Mouse (Mus musculus) limb, embryonic 14.5 days (tissue): ENCODE data around the gene Ifi27l2b. TPM values are rescaled to one million over a fixed set of nuclear protein-coding genes. Genes with fewer than 3 reads are reported as not detected.
"Not testable (repeated sequence)": the region's sequence is repeated elsewhere in the genome, so short reads cannot be mapped to it uniquely, and the experiment has no call there.

Experiments
- ATAC-seq: fragments of 200-750 bp; cut with Nextera tagmentation; 2 replicates; pipeline ENCODE4 v1.8.0; 2017; ENCODE audit warnings: low read depth, moderate number of reproducible peaks, moderate TSS enrichment; ENCODE audit not compliant: low FRiP score
- DNase-seq: peaks from one replicate; pipeline ENCODE4 v3.0.0-alpha.2; 2015; ENCODE audit warnings: low spot score
- H3K27ac ChIP-seq: fragments of 300-500 bp; sonication (generic); replicated peaks from 2 replicates; pipeline ENCODE4 v1.5.1; 2014; ENCODE audit warnings: low read depth, mild to moderate bottlenecking, low read length, moderate library complexity, mixed read lengths
- H3K27me3 ChIP-seq: fragments of 300-500 bp; sonication (generic); 2 replicates; pipeline ENCODE4 v1.6.1; 2014; ENCODE audit warnings: low read length, mixed read lengths; ENCODE audit not compliant: control insufficient read depth, insufficient read depth
- H3K36me3 ChIP-seq: fragments of 300-500 bp; sonication (generic); 2 replicates; pipeline ENCODE4 v1.6.1; 2014; ENCODE audit warnings: mild to moderate bottlenecking, low read length, moderate library complexity, mixed read lengths; ENCODE audit not compliant: control insufficient read depth, insufficient read depth
- H3K4me1 ChIP-seq: fragments of 300-500 bp; sonication (generic); 2 replicates; pipeline ENCODE4 v1.6.1; 2014; ENCODE audit warnings: antibody characterized with exemption, low read length, mixed read lengths; ENCODE audit not compliant: control insufficient read depth, insufficient read depth
- H3K4me2 ChIP-seq: fragments of 300-500 bp; sonication (generic); replicated peaks from 2 replicates; pipeline ENCODE4 v1.6.1; 2014; ENCODE audit warnings: low read depth, mild to moderate bottlenecking, low read length, moderate library complexity; ENCODE audit not compliant: severe bottlenecking
- H3K4me3 ChIP-seq: fragments of 300-500 bp; sonication (generic); replicated peaks from 2 replicates; pipeline ENCODE4 v1.5.1; 2014; ENCODE audit warnings: low read length
- H3K9ac ChIP-seq: fragments of 300-500 bp; sonication (generic); 2 replicates; pipeline ENCODE4 v1.6.1; 2014; ENCODE audit warnings: mild to moderate bottlenecking, low read depth, low read length, moderate library complexity; ENCODE audit not compliant: severe bottlenecking
- H3K9me3 ChIP-seq: fragments of 300-500 bp; sonication (generic); 2 replicates; pipeline ENCODE4 v1.6.1; 2016; ENCODE audit warnings: low read length; ENCODE audit not compliant: control insufficient read depth
- POLR2A ChIP-seq: fragments of 200-500 bp; IDR thresholded peaks from 2 replicates; pipeline ENCODE4 v1.8.0; 2012; ENCODE audit warnings: inconsistent platforms, mild to moderate bottlenecking, moderate library complexity, borderline replicate concordance; ENCODE audit not compliant: insufficient read depth, insufficient read length; ENCODE audit errors: extremely low read depth
- WGBS: fragments of 180-500 bp; shearing (Covaris S2); extraction: QIAGEN DNeasy Blood & Tissue Kit; methylation state at CpG from one replicate; pipeline ENCODE4 v1.1.7; 2014; 5-methylcytosine and 5-hydroxymethylcytosine counted together
- polyA plus RNA-seq, 2 experiments: library from polyadenylated mRNA; depleted of rRNA in 1 of 2; stranded (reverse) in 1 of 2; unstranded in 1 of 2; fragments of >200 nt; fragmentation: Nextera tagmentation in 1 of 2; extraction: Ambion mirVana in 1 of 2; gene quantifications; 2 replicates each; pipeline versions ENCODE4 v1.2.1 to v1.2.3; 2012 to 2014

The Ifi27l2b gene
- polyA plus RNA-seq, 2 experiments: not detected

DNA sequence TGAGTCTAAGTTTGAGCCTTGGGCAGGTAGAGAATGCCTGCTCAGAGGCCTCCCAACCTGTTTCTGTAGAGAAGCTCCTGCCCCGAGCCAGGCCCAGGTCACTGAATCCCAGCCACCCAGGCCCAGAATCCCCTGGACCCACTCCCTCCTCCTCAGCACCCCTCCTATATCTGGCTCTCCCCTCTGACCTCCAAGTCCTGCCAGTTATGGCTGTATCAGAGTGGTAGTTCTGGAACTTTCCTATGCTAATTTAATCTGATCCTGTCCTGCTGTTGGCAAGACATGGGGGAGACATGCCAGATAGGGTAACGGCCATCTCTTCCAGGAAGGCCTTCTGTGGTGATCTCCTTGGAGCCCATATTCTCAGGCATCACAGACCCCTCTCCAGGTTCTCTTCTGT is 25.8 kb upstream of the Ifi27l2b start:
- WGBS: 69% methylated on average over 2 of the region's 2 CpGs
- DNase-seq (no peak), ATAC-seq (no peak)
- Histone ChIP-seq H3K27me3 (no peaks in the 10 kb centered on the region), H3K9me3 (no peaks in the 10 kb centered on the region), H3K4me2 (no peak overlapping the region), H3K9ac (no peak overlapping the region), H3K4me1 (no peaks in the 10 kb centered on the region), H3K27ac (no peak overlapping the region), H3K36me3 (no peaks in the 10 kb centered on the region), H3K4me3 (no peak overlapping the region)
- TF ChIP-seq POLR2A: no peak

DNA sequence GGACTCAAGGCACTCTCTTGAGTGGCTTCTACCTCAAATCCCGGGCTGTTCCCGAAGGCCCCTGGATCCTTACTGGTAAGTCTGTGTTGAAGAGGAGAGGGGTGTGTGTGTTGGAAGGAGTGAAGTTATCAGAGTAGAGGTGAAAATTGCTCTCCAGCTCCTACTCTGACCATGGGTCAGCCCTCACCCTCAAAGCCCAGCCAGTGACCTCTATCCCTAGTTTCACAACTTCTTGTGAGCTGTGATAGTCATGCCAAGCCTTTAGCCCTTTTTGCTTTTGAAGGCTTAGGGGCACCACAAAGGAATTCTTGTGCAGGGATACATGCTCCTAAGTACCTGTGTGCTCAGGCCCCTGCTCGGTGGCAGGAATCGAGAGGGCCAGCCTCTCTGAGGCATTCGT is 24.6 kb upstream of the Ifi27l2b start:
- WGBS: 76% methylated on average over 5 of the region's 5 CpGs

DNA sequence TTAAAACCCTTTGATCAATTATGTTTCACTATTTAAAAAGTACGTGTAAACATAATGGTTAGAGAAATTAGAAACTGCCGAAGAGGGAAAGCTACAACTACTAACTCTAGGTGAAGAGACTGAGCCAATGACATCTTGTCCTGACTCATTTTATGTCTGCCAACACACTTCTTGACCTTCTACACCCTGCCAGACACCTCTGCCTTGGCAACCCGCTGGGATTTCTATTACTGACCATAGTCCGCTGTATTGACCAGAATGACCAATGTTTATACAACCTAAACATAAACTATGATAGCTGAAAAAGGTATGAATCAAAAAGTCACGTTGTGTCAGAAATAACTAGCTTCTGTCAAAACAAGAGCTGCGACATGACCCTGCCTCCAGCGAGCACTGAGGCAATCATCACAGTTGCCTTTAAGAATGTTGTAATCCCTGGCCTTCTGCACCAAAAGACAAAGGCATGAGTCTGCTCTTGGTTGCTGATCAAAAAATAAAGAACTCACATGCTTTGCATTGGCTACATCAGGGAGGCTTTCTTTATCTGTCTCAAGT is 20.5 kb upstream of the Ifi27l2b start:
- Histone ChIP-seq H3K9ac (no peak overlapping the region), H3K4me3 (no peak overlapping the region), H3K36me3 (no peaks in the 10 kb centered on the region), H3K27me3 (no peaks in the 10 kb centered on the region), H3K27ac (no peak overlapping the region), H3K4me1 (no peaks in the 10 kb centered on the region), H3K9me3 (no peaks in the 10 kb centered on the region), H3K4me2 (no peak overlapping the region)
- ATAC-seq (no peak), DNase-seq (no peak)
- 76% methylated on average over 7 of the region's 7 CpGs for WGBS
- TF ChIP-seq POLR2A: no peak

More for the DNA sequence above, 24.6 kb upstream of the Ifi27l2b start:
- Histone ChIP-seq H3K36me3 (no peaks in the 10 kb centered on the region), H3K9ac (no peak overlapping the region), H3K9me3 (no peaks in the 10 kb centered on the region), H3K4me3 (no peak overlapping the region), H3K4me1 (no peaks in the 10 kb centered on the region), H3K27ac (no peak overlapping the region), H3K27me3 (no peaks in the 10 kb centered on the region), H3K4me2 (no peak overlapping the region)
- no peak for TF ChIP-seq POLR2A
- ATAC-seq (no peak), DNase-seq (no peak)

DNA sequence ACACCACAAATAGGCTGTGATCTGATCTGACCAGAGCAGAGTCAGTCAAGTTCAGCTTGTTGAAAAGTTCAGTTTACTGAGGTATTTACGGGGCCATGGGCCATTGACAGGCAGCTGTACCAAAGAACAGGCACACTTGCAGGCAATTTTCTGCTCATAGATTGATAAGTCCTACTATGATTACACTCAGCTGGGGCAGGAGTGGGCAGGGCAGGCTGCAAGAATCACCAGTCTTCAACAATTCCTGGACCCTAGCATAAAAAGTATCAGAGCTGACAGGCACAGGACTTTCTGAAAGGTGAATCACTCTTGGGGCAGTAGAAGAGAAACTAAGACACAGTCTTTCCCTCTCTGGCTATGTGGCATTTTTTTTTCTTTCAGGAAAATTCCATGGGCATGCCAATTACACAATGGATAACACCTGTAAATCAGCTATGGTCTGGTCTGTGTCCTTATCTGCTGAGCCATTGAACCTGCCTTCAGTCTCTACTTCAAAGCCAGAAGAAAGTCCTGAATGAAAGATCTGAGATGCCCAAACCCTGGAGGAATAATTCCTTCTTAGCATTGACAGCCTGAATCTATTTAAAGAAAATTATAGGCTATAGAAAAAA is 19.9 kb upstream of the Ifi27l2b start:
- no peak overlapping the region for H3K4me3 ChIP-seq
- H3K36me3 ChIP-seq: no peaks in the 10 kb centered on the region
- TF ChIP-seq POLR2A: no peak
- ATAC-seq (no peak), DNase-seq (no peak)
- no peaks in the 10 kb centered on the region for H3K4me1 ChIP-seq
- no peaks in the 10 kb centered on the region for H3K9me3 ChIP-seq
- no peaks in the 10 kb centered on the region for H3K27me3 ChIP-seq
- H3K27ac ChIP-seq: no peak overlapping the region
- WGBS: 72% methylated on average over 1 of the region's 1 CpGs
- no peak overlapping the region for H3K4me2 ChIP-seq
- no peak overlapping the region for H3K9ac ChIP-seq

DNA sequence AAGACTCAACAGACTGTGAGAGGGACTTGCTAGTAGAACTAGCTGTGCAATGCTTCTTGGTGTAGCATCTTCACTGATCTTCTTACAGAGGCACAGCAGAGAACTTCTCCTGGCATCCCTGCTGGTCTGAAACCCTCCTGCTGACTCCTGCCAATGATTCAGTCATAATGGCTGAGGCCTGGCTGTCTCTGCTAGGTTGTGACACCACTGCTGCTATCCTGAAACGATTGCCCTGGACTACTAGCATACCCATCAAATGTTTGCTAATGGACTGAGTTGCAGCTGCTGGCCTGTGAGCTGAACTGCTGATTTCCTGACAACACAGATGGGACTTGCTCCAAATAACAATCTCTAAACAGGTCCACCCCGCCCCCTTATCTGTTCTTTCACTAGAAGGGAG is 17.5 kb upstream of the Ifi27l2b start:
- DNase-seq: no peak
- Histone ChIP-seq H3K9me3 (no peaks in the 10 kb centered on the region), H3K4me1 (no peaks in the 10 kb centered on the region), H3K4me3 (no peak overlapping the region), H3K27me3 (no peaks in the 10 kb centered on the region), H3K27ac (no peak overlapping the region), H3K36me3 (no peaks in the 10 kb centered on the region), H3K9ac (no peak overlapping the region), H3K4me2 (no peak overlapping the region)
- 39% methylated on average over 2 of the region's 2 CpGs for WGBS
- ATAC-seq: no peak
- no peak for TF ChIP-seq POLR2A

DNA sequence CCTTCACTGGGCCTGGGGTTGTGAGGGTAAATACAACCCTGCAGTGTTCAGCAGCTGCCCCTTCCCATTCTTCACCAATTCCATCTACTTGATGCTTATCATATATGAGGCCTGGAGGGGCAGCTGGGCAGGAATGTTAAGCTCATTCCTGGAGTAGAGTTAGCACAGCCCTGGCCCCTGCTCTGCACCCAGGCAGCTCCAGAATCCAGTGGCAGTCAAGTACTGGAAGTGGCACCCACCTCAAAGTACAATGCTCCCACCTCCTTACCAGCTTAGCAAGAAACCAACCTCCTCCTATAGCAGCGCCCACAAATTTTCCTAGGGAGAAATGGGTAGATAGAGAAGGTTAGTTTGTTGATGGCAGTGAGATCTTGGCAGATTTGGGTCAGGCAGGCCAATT is 296 bp downstream of the Ifi27l2b start:
- not testable (repeated sequence) for H3K4me3 ChIP-seq, H3K36me3 ChIP-seq, H3K9me3 ChIP-seq, H3K9ac ChIP-seq, ATAC-seq, H3K4me1 ChIP-seq, H3K27me3 ChIP-seq, DNase-seq, H3K4me2 ChIP-seq, H3K27ac ChIP-seq
- no CpG with 5 or more reads among the region's 1 CpGs for WGBS
